Mouse (Mus musculus): ENCODE results near the gene Triobp.
"Not testable (repeated sequence)": the region's sequence is repeated elsewhere in the genome, so short reads cannot be mapped to it uniquely, and the experiment has no call there.

Triobp gene

DNA sequence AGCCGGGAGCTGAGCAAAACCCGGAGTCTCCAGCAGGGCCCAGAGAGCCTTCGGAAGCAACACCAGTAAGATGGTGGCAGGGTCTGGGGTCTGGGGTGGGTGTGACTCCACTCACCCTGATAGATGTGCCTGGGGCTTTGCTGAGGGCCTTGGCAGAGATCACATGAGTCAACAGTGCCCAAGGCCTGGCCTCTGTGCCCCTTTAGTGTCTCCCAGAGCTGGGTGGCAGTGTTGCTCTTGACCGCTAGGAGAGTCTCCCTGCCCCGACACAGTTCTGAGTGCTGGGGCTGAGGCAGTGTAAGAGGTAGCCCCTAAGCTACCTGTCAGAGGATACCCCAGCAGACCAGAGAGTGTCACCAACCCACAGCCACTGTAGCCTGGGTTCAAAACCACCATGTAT, 54.0 kb downstream of the Triobp start:
- no peak for DNase-seq (ENCODE audit: low spot score)

DNA sequence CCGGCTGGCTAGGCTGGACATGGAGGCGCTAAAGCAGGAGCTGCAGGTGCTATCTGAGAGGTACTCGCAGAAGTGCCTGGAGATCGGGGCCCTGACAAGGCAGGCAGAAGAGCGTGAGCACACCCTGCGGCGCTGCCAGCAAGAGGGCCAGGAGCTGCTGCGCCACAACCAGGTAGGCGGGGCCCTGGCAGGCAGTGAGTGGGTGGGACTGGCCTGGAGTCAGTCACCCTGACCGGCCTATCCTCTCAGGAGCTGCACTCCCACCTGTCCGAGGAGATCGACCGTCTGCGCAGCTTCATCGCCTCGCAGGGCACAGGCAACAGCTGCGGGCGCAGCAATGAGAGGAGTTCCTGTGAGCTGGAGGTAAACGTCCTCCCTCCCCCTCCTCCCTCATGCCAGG, 54.5 kb downstream of the Triobp start:
- DNase-seq (ENCODE audit: low spot score), result no peak

DNA sequence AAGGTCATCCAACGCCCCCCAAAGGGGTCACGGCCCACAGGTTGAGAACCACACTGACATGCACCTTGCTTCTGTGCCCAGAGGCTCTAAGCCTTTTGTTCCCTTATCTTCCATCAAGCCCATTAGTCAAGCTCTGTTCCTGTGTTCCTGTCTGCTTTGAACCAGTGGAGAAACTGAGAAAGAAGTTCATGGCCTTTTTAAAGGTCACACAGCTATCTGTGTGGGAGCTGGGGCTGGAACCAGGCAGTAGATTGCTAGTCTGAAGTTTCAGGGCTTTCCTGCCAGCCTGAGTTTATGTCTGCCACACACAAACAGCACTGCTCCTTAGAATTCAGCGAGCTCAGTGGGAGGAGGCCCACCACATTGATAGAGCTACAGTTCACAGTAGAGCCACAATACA, 55.6 kb downstream of the Triobp start:
- no peak for DNase-seq (ENCODE audit: low spot score)

DNA sequence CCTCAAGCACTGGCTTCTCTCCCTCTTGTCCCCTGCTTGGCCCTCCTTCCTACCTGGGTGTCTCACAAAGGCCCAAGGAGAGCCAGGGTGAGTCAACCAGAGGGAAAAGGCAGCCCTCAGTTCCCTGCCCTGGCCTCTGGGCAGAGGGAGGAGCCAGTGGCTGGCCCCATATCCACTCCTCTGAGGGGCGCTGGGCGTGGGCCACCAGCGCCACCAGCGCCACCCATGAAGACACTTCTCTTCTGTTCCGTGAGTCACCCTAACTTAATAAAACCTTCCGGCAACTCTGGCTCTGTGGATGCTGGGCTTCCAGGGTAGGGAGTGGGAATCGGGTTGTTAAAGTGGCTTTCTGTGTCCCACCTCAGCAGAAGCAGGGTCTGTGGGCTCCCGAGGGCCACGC, 58.1 kb downstream of the Triobp start:
- no peak for DNase-seq (ENCODE audit: low spot score)

DNA sequence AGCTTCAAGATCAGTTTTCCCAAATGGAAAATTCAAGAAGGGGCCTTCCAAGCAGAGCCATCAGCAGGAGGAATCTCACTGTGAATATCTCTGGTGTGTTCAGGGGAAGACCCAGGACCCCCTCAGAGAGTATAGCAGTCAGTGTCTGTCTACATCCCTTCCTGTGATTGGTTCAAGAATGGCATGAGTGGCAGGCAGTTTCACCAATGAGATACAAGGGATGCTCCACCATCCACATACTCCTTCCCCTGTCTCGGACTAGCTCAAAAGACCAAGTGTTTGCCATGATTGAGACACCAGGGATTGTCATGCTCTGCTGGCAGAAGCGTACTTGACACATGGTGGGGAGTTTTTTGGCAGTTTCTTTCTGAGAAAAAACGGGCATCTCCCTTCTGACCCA, 59.1 kb downstream of the Triobp start:
- DNase-seq (ENCODE audit: low spot score), result peak; percentile 53

DNA sequence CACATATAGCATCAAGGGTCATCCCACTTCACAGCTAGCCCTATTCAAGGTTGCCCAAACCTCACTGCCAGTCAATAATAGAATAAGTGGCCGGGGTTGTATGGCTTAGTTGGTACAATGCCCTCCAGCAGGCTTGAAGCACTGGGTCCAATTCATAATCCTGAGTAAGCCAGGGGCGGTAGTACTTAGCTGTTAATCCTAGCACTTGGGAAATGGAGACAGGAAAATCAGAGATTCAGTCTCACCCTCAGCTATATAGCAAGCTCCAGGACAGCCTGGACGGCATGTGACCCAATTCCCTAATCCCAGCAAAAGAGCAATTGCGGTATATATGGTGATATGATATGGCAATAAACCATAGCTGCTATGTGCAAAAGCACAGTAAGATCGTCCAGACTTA, 59.5 kb downstream of the Triobp start:
- DNase-seq (ENCODE audit: low spot score), result no peak

DNA sequence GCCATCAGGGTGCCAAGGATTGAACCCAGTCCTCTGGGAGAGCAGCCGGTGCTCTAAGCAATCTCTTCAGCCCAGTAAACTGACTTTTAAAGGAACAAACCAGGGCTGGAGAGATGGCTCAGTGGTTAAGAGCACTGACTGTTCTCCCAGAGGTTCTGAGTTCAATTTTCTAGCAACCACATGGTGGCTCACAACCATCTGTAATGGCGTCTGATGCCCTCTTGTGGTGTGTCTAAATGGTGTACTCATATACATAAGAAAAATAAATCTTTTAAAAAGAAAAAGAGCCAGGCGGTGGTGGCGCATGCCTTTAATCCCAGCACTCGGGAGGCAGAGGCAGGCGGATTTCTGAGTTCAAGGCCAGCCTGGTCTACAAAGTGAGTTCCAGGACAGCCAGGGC, 60.3 kb downstream of the Triobp start:
- not testable (repeated sequence) for DNase-seq (ENCODE audit: low spot score)

DNA sequence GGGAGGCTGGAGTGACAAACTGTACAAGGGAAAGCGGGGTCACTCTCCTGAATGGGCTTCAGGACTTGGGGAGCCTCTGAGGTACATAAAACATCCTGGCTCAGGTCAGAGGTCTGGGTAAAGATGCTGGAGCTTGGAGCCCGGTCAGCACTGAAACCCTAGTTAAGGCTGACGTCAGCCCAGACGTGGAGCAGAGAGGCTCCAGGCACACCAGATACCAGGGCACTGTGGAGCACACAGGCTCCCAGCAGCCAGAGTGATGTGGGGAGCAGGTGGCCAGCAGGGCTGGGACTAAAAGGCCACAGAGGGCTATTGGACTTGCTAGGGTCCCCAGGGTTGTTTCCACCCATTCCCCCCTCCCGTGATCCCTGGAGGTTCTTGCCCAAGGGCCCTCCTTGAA, 62.2 kb downstream of the Triobp start:
- DNase-seq (ENCODE audit: low spot score), result no peak

DNA sequence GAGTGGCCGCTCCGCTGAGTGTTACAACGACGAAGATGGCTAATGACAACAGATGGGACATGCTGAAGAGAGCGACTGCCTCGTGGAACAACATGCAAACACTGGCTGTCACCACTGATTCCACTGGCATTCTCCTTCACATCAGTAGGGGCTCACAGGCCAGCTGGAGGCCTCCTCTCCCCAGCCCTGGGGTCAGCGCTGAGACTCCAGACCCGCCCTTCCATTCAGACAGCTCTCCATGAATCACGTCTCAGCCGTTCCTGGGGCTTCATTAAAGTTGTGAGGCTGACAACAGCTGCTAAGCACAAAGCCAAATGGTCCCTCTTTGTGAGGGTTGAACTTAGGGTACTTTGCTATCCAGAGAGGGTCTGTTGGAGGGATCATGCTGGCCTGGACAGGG, 64.0 kb downstream of the Triobp start:
- no peak for DNase-seq (ENCODE audit: low spot score)

DNA sequence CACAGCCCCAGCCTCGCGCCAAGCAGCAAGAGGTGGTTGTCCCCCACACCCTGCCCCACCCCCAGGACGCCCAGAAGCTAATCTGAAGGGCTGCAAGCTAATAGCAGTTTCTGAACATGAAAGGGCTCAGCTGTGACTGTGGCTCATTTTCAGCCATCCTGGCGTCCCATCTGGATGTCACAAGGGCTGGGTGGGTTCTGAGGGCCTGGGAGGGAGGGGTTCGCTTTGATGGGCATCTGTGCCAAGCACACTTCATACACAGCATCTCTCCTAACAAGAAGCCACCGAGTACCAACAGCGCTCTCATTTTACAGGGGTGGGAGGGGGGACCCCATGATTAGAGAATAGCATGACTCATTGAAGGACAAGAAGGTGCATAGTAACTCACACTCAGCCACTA, 65.9 kb downstream of the Triobp start:
- no peak for DNase-seq (ENCODE audit: low spot score)

DNA sequence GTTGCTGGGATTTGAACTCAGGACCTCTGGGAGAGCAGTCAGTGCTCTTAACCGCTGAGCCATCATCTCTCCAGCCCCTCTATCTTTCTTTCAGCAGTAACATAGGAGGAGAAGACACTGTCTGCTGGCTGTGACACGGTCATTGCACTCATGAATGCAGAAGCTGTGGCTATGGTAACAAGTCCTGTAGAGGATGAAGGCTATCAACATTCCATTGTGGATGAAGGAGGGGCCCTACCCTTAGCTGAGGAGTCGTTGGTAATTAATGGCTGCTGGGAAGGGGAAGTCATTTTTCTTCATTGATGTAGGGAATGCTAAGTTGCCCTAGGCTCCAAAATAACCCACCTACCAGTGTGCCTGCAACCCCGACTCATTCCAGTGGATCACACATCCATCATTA, 70.7 kb downstream of the Triobp start:
- no peak for DNase-seq (ENCODE audit: low spot score)

DNA sequence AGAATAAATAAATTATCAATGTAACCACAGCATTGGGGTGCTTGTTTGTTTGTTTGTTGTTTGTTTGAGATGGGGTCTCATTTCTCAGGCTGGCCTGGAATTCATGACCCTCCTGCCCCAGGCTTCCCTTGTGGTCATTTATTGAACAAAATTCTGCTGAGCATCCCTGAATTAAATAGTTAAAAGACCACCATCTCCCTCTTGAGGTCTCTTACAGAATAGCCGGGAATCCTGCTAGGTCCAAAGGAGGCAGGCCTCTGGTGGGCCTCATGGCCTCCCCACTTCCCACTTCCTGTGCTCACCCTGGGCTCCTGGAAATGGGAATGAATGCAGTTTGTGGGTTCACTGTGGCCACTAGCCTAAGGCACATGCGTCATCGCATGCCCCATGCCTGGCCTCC, 71.4 kb downstream of the Triobp start:
- DNase-seq (ENCODE audit: low spot score), result no peak

DNA sequence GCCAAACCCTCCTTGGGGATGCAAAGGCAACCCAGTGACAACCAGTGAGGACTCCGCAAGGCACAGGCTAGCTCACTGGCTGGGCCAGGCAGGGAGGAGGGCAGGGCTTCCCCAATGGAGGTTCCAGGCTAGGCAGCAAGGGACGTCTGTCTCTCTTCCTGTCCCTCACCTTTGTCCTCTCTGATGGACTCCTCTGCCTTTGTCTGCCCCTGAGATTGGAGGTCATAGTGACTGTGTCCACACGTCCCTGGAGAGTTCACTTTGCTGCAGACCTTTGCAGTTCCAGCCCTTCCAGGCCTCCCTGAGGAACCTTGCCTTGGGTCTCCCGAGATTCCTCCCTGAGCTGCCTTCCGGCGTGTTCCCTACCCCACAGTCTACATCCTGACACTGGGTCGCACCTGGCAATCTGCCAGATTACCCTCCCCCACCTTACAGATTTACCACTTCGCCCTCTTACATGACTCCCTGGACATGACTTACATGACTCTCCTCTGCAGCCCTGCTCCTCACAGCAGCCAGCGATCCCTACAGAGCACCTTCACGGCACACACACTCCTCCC, 75.2 kb downstream of the Triobp start:
- no peak for DNase-seq (ENCODE audit: low spot score)

DNA sequence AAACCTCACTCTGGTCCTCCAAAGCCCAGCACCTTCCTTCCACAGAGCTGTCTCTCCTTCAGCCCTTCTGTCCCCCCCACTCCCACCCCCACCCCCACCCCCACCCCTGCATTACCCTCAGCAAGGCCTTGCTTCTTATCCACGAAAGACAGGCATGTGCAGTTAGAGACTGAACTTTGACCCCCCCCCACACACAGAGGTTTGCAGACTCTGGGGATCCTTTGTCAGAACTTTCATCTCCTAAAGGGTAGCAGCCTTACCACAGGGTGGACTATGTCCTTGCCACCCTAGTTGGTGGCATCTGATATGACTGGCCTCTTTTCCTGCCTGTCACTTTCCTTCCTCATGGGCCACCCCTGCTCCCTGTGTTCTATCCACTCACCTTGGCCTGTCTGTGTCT, 75.8 kb downstream of the Triobp start:
- DNase-seq (ENCODE audit: low spot score), result no peak

DNA sequence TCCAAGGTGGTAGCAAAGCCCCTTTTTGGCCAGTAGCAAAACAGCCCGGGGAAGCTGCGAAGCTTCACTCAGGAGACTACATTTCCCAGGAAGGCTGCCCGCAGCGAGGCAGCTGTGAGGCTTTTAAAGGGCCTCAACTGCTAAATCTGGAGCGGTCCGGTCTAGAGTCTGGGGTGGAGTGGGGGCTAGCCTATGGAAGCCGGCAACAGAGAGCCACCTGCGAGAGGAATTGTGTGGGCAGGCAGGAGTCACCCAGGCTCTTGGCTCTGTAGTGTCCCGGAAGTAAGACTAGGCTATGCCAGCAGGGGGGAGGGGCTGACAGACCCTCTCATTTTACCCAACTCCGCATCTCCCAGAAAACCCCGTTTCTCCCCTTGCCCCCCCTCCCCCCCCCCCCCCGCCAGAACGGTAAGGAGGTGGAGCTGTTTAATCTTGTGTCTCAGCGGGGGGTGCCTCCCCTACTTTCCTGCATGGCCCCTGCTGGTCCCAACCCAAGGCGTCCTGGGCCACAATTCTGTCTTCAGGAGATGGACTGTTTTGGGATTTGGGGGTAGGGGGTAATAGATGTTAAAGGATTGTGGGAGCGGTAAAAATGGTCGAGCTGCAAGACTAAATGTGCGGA, 78.3 kb downstream of the Triobp start:
- no peak for DNase-seq (ENCODE audit: low spot score)

DNA sequence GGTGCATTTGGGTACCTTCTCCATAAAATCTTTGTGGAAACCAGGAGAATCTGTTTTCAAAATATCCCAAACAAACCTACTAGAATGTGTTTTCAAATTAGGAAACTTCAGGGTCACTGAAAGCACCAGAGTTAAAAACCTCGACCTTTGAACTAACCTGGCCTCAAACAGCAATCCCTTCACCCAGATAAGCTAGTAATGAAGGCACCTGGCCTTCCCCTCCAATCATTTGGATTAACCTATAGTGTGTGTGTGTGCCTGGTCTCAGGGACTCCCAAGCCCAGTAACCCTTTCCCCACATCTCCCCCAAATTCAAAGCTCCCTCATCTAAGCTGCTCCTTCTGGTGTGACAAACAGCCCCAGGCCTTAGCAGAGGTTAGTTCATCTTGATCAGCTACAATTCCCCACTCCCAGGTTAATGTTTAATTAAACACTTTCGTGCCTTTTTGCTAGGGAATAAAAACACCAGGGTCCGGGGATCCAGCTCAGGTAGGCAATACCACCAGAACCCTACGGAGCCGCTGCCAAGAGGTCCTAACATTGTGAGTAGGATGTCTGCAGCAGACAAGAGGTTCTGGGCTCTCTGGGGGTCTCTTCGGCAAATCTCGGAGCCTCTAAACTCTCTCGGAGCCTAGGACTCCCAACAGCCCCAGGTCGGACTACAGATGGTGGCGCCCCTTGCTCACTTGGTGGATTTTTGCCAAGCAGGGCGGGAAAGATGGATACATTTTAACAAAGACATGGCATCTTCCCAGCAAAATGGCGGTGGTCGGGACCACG, 79.2 kb downstream of the Triobp start:
- no peak for DNase-seq (ENCODE audit: low spot score)

DNA sequence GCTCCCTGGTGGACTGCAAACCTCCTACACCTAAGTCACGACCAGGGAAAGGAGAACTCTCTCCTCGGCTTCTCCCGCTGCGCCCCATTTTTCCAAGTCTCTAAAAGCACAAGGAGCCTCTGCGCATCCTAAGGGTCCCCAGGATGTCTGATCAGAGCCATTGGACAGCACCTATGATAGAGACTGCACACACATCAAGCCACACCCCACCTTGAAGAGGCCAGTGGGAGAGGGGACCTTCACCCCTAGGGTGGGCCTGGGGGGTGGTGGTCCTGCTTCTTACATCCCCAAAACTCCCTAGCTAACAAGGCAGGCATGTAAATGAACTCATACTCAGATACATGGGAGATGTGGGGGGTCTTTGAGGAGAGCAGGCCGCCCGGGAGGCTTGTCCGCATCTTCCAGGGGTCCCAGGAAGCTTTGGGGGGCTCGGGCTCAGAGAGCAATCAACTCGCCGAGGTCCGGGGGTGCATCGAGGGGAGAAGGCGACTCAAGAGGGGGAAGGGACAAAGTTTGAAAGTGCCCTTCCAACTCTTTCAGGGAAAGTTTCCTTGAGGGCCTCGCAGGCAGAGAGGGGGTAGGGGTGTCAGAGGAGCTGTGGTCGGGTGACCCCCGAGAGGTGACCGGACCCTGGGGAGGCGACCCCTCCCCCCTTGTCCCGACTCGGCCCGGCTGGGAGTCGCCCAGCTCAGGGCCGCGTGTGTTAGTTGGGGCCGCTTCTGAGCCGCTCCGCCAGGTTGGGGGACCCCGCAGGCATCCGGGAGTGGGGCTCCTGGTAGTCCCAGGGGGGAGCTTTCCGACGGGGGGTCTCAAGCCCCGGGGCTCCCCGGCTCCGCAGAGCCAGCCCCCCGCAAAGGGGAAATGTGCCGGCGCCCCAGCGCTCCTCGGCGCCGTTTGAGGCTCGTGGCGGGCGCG, 80.0 kb downstream of the Triobp start:
- no peak for DNase-seq (ENCODE audit: low spot score)

DNA sequence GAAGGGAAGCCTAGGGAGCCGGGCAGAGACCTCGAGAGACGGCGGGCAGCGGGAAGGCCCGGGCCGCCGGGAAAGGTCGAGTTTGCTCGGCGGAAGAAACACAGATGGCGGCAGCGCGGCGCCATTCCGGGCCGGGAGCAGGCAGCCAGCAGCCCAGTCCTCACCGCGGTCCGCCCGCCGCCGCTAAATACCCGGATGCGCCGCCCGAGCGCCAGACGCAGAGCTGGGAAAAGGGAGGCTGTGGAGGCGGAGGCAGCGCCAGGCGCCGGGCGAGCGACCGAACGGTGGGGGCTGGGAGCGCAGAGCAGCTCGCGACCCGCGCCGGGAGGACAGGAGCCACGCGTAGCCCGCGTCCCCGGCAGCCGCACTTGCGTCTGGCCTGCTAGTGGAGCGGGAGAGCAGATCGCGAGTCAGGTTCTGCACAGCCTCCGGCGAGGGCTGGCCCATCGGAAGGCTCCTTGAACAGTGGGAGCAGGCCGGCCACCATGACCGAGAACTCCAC, 80.8 kb downstream of the Triobp start, which contains the start of gene H1f0:
H1f0 (plus strand) TSS at position 214 of the 502 bp plus-strand sequence.
- peak; percentile 92 for DNase-seq (ENCODE audit: low spot score)

DNA sequence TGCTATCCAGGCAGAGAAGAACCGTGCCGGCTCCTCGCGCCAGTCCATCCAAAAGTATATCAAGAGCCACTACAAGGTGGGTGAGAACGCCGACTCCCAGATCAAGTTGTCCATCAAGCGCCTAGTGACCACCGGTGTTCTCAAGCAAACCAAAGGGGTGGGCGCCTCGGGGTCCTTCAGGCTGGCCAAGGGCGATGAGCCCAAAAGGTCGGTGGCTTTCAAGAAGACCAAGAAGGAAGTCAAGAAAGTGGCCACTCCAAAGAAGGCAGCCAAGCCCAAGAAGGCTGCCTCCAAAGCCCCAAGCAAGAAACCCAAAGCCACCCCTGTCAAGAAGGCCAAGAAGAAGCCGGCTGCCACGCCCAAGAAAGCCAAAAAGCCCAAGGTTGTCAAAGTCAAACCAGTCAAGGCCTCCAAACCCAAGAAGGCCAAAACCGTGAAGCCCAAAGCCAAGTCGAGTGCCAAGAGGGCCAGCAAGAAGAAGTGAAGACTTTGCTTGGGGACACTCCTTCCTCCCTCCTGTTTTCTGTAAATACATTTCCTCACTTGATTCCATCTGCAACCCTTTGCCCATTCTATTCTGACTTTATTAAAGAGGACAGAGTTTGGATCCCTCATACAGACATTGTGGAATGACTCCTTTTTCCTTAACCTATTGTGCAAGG, 81.4 kb downstream of the Triobp start:
- no peak for DNase-seq (ENCODE audit: low spot score)

DNA sequence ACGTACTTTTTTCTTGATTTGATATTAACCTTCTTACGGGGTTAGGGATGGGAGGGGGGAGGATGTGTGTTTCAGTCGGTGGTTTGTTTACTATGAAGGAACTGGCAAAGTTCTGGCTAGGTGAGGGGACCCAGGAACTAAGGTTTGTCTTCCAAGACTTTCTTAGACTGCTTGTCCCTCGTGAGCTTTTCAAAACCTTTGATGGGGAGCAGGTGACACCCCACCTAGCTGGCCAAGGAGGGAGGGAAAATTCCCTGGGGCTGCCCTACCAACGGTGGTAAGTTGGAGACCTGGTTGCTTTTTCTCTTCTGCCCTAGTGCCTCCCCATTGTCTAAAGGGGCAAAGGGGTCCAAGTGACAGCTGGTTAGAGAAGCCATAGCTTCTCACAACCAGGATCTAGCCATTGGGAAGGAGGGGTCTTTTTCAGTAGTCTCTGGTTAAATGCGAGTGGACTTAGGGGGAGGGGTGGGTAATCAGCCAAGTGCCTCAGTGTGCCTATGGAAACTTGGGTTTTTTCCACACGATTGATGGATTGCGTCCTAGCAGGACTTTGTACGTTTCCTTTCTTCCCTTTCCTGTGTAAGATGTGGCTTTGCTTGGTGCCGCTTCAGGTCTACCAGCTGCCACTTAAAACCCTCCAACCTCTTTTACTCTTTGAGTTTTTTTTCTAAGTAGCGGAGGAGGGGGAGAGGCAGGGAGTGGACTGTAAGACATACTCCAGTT, 82.2 kb downstream of the Triobp start:
- no peak for DNase-seq (ENCODE audit: low spot score)
